ENCODE assay signal across 1 mouse cellular context in the genomic region with DNA sequence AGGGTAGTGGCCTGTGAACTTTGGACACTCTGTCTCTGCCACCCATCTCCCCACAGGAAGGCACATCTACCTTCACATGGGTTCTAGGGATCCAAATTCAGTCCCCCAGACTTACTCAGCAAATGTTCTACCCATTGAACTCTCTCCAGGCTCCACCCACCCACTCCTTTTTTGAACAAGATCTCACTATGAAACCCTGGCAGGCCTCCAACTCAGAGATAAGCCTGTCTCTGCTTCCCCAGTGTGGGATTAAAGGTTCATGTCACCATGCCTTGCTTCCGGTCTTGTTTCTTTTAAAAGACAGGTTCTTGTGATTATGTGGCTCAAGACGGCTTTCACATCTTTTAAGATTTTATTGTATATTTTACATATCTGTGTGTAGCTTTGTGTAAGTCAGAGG.
TF ChIP-seq lines count a peak whose summit lies in the region.

No protein-coding gene starts in this region.

TF ChIP-seq in MEL, 35 proteins besides CTCF, POLR2A, EP300 and RAD21:
- TF ChIP-seq KAT2A (conservative IDR thresholded peaks at IDR 0.05; ENCODE audit: low read depth, low read length), result no peak
- TF ChIP-seq NRF1 (IDR thresholded peaks at IDR 0.05; ENCODE audit: insufficient read depth, low read depth, low read length, poor library complexity, severe bottlenecking), result no peak
- TF ChIP-seq SIN3A (IDR thresholded peaks at IDR 0.05; ENCODE audit: low read length), result peak; percentile 84
- no peak for TF ChIP-seq USF2 (IDR thresholded peaks at IDR 0.05; ENCODE audit: borderline replicate concordance in 1 of 2, insufficient read depth in 1 of 2, low read depth in 1 of 2, low read length in 2 of 2)
- TF ChIP-seq E2F4 (IDR thresholded peaks at IDR 0.05; ENCODE audit: borderline replicate concordance, low read depth, low read length), result no peak
- 0 out of 2 replicates have a peak, but pooled peaks have one; percentile 23 for TF ChIP-seq MAX (IDR thresholded peaks at IDR 0.05; ENCODE audit: low read length)
- peak; percentile 66 for TF ChIP-seq MXI1 (IDR thresholded peaks at IDR 0.05; ENCODE audit: low read depth, low read length)
- no peak for TF ChIP-seq SMC3 (IDR thresholded peaks at IDR 0.05; ENCODE audit: low read depth, low read length)
- TF ChIP-seq MEF2A (IDR thresholded peaks at IDR 0.05; ENCODE audit: extremely low read depth, insufficient replicate concordance, low read depth, low read length, poor library complexity, severe bottlenecking), result no peak
- peak; percentile 29; the same call in 1 of the 2 replicates for TF ChIP-seq NELFE (IDR thresholded peaks at IDR 0.05; ENCODE audit: low read depth, low read length)
- TF ChIP-seq ZKSCAN1 (IDR thresholded peaks at IDR 0.05; ENCODE audit: low read depth, low read length), result no peak
- no peak; the same call in 1 of the 2 replicates for TF ChIP-seq CHD1 (IDR thresholded peaks at IDR 0.05; ENCODE audit: low read depth, low read length)
- TF ChIP-seq ELF1 (IDR thresholded peaks at IDR 0.05; ENCODE audit: low read depth, low read length), result 0 out of 2 replicates have a peak, but pooled peaks have one; percentile 44
- no peak for TF ChIP-seq UBTF (IDR thresholded peaks at IDR 0.05; ENCODE audit: borderline replicate concordance, insufficient read depth, low read depth, low read length)
- TF ChIP-seq GATA1 (IDR thresholded peaks at IDR 0.05; ENCODE audit: low read depth, low read length), result peak; percentile 60
- TF ChIP-seq RCOR1 (IDR thresholded peaks at IDR 0.05; ENCODE audit: low read depth, low read length), result peak; percentile 37; the same call in 1 of the 2 replicates
- 0 out of 2 replicates have a peak, but pooled peaks have one; percentile 45 for TF ChIP-seq HCFC1 (IDR thresholded peaks at IDR 0.05; ENCODE audit: low read depth, low read length)
- no peak for TF ChIP-seq GABPA (IDR thresholded peaks at IDR 0.05; ENCODE audit: low read depth, low read length)
- TF ChIP-seq POLR2AphosphoS5 (IDR thresholded peaks at IDR 0.05; ENCODE audit: borderline replicate concordance, low read depth, low read length), result no peak
- no peak for TF ChIP-seq BHLHE40 (IDR thresholded peaks at IDR 0.05; ENCODE audit: borderline replicate concordance, low read depth, low read length)
- no peak for TF ChIP-seq JUND (IDR thresholded peaks at IDR 0.05; ENCODE audit: low read depth, low read length)
- no peak for TF ChIP-seq USF1 (IDR thresholded peaks at IDR 0.05; ENCODE audit: low read depth, low read length)
- TF ChIP-seq ZNF384 (IDR thresholded peaks at IDR 0.05; ENCODE audit: low read depth, low read length), result no peak
- TF ChIP-seq TBP (IDR thresholded peaks at IDR 0.05; ENCODE audit: low read depth, low read length), result no peak
- TF ChIP-seq ETS1 (IDR thresholded peaks at IDR 0.05; ENCODE audit: low read depth, low read length), result peak; percentile 70
- TF ChIP-seq CHD2 (IDR thresholded peaks at IDR 0.05; ENCODE audit: low read length), result no peak
- peak; percentile 31; the same call in 1 of the 2 replicates for TF ChIP-seq TCF12 (IDR thresholded peaks at IDR 0.05; ENCODE audit: low read depth, low read length)
- TF ChIP-seq ZC3H11A (IDR thresholded peaks at IDR 0.05; ENCODE audit: low read depth, low read length), result no peak
- peak; percentile 33; the same call in 1 of the 2 replicates for TF ChIP-seq MAFK (IDR thresholded peaks at IDR 0.05; ENCODE audit: borderline replicate concordance, low read depth, low read length)
- no peak for TF ChIP-seq ZMIZ1 (IDR thresholded peaks at IDR 0.05; ENCODE audit: low read depth, low read length)
- TF ChIP-seq POLR2AphosphoS2 (IDR thresholded peaks at IDR 0.05; ENCODE audit: low read length), result peak; percentile 50
- TF ChIP-seq MYC (IDR thresholded peaks at IDR 0.05; ENCODE audit: low read depth, low read length), result peak; percentile 80; the same call in 1 of the 2 replicates
- TF ChIP-seq TAL1 (IDR thresholded peaks at IDR 0.05; ENCODE audit: low read length), result no peak
- no peak for TF ChIP-seq MYB (IDR thresholded peaks at IDR 0.05; ENCODE audit: low read depth, low read length)
- TF ChIP-seq MAZ (IDR thresholded peaks at IDR 0.05; ENCODE audit: low read depth, low read length), result 0 out of 2 replicates have a peak, but pooled peaks have one; percentile 19
